Mouse (Mus musculus) intestine, embryonic 15.5 days (tissue): ENCODE results near the gene Clba1. TPM values are rescaled to one million over a fixed set of nuclear protein-coding genes. Genes with fewer than 3 reads are reported as not detected.
"Not testable (repeated sequence)": the region's sequence is repeated elsewhere in the genome, so short reads cannot be mapped to it uniquely, and the experiment has no call there.

Experiments
- ATAC-seq: fragments of 200-750 bp; cut with Nextera tagmentation; 2 replicates; pipeline ENCODE4 v1.8.0; 2017; ENCODE audit warnings: moderate TSS enrichment, moderate library complexity
- H3K27ac ChIP-seq: fragments of 300-500 bp; sonication (generic); 2 replicates; pipeline ENCODE4 v1.5.1; 2015; ENCODE audit warnings: mild to moderate bottlenecking, inconsistent platforms
- H3K27me3 ChIP-seq: fragments of 300-500 bp; sonication (generic); replicated peaks from 2 replicates; pipeline ENCODE4 v1.6.1; 2015; ENCODE audit warnings: inconsistent platforms
- H3K36me3 ChIP-seq: fragments of 300-500 bp; sonication (generic); 2 replicates; pipeline ENCODE4 v1.6.1; 2015; ENCODE audit warnings: inconsistent platforms
- H3K4me1 ChIP-seq: fragments of 300-500 bp; sonication (generic); replicated peaks from 2 replicates; pipeline ENCODE4 v1.6.1; 2015; ENCODE audit warnings: inconsistent platforms
- H3K4me2 ChIP-seq: fragments of 300-500 bp; sonication (generic); replicated peaks from 2 replicates; pipeline ENCODE4 v1.6.1; 2015; ENCODE audit warnings: mild to moderate bottlenecking, inconsistent platforms
- H3K4me3 ChIP-seq: fragments of 300-500 bp; sonication (generic); replicated peaks from 2 replicates; pipeline ENCODE4 v1.5.1; 2015; ENCODE audit warnings: inconsistent platforms
- H3K9ac ChIP-seq: fragments of 300-500 bp; sonication (generic); 2 replicates; pipeline ENCODE4 v1.6.1; 2015; ENCODE audit warnings: inconsistent platforms
- H3K9me3 ChIP-seq: fragments of 300-500 bp; sonication (generic); 2 replicates; pipeline ENCODE4 v1.6.1; 2016; ENCODE audit warnings: inconsistent platforms
- WGBS: fragments of 180-500 bp; shearing (Covaris S2); methylation state at CpG from one replicate; pipeline ENCODE4 v1.1.7; 2015; 5-methylcytosine and 5-hydroxymethylcytosine counted together
- polyA plus RNA-seq: library from polyadenylated mRNA; unstranded; fragments of >200 nt; fragmentation: Nextera tagmentation; extraction: Ambion mirVana; gene quantifications from 2 replicates; pipeline ENCODE4 v1.2.1, GENCODE M21; 2015

Gene Clba1
- polyA plus RNA-seq, 1 experiment from 2014 or later = 4.6 TPM

DNA sequence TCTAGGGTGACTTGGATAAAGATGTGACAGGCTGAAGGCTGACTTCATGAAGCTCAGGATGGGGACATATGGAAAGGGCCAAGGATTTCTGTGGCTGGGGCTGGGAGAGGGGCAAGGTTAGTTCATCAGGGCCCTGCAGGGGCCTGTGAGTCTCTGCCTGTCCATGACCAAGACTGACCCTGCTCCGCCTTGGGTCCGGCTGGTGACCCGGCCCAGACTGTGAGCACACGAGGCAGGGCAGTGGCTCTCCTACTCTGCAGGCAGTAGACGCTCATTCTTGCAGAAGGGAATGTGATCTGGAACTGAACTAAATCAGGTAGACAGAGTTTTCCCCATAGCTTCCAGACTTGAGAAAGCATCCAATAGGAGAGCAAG, 538 bp upstream of the Clba1 start:
- Histone ChIP-seq H3K4me2 (peak overlapping the region; percentile 94), H3K9ac (peak overlapping the region; percentile 39), H3K4me1 (peaks cover 18% of the 10 kb centered on the region), H3K36me3 (no peaks in the 10 kb centered on the region), H3K27ac (no peak overlapping the region), H3K27me3 (no peaks in the 10 kb centered on the region; the same call in 1 of the 2 replicates), H3K9me3 (no peaks in the 10 kb centered on the region), H3K4me3 (peak overlapping the region; percentile 58)
- peak; percentile 35 for ATAC-seq
- 71% methylated on average over 5 of the region's 5 CpGs for WGBS

- Histone ChIP-seq H3K4me1 (peaks cover 14% of the 10 kb centered on the region), H3K4me3 (peak overlapping the region; percentile 58), H3K9me3 (no peaks in the 10 kb centered on the region), H3K27me3 (no peaks in the 10 kb centered on the region), H3K27ac (no peak overlapping the region), H3K4me2 (peak overlapping the region; percentile 94), H3K9ac (peak overlapping the region; percentile 55; the same call in 1 of the 2 replicates), H3K36me3 (no peaks in the 10 kb centered on the region)
- no peak for ATAC-seq
- 15% methylated on average over 8 of the region's 8 CpGs for WGBS
Measured at GRCm38 (mm10) chr12:112809641-112810040, 904 bp downstream of the Clba1 start.

- Histone ChIP-seq H3K36me3 (no peaks in the 10 kb centered on the region), H3K27ac (no peak overlapping the region), H3K4me3 (no peak overlapping the region), H3K9me3 (no peaks in the 10 kb centered on the region), H3K9ac (no peak overlapping the region), H3K4me2 (peak overlapping the region; percentile 94), H3K27me3 (no peaks in the 10 kb centered on the region), H3K4me1 (peaks cover 14% of the 10 kb centered on the region)
- 64% methylated on average over 19 of the region's 19 CpGs for WGBS
- no peak for ATAC-seq
Measured at GRCm38 (mm10) chr12:112810092-112810885, 1.6 kb downstream of the Clba1 start.

DNA sequence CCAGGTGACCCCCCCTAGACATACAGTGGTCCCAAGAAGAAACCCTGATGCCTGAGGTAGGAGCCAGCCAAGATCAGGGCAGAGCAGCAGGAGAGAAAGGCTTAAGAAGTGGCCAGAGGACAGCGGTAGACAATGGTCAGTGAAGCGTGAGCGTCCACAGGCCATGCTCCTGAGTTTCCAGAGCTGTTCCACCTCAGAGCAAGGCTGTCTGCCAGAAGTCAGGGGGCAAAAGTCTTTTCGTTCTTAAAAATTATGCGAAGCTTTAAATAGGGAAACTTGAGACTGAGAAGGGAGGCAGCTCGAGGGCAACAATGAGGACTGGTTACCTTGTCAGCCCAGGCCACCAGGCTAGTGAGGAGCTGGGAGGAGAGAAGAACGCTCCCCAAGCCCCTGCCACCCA, 4.6 kb downstream of the Clba1 start:
- H3K9ac ChIP-seq = no peak overlapping the region
- no peak for ATAC-seq
- no peak overlapping the region for H3K4me2 ChIP-seq
- H3K9me3 ChIP-seq = no peaks in the 10 kb centered on the region
- peaks cover 9% of the 10 kb centered on the region for H3K36me3 ChIP-seq
- peaks cover 11% of the 10 kb centered on the region for H3K4me1 ChIP-seq
- 92% methylated on average over 7 of the region's 7 CpGs for WGBS
- no peaks in the 10 kb centered on the region for H3K27me3 ChIP-seq
- no peak overlapping the region for H3K27ac ChIP-seq
- no peak overlapping the region for H3K4me3 ChIP-seq

- no peak overlapping the region for H3K4me3 ChIP-seq
- ATAC-seq = no peak
- no peak overlapping the region for H3K27ac ChIP-seq
- no peak overlapping the region for H3K9ac ChIP-seq
- H3K36me3 ChIP-seq = peaks cover 24% of the 10 kb centered on the region
- no peaks in the 10 kb centered on the region for H3K9me3 ChIP-seq
- no peak overlapping the region for H3K4me2 ChIP-seq
- no peaks in the 10 kb centered on the region for H3K27me3 ChIP-seq
- H3K4me1 ChIP-seq = peaks cover 8% of the 10 kb centered on the region; the same call in 1 of the 2 replicates
- WGBS = 74% methylated on average over 14 of the region's 14 CpGs
Measured at GRCm38 (mm10) chr12:112814682-112815470, 6.1 kb downstream of the Clba1 start.

DNA sequence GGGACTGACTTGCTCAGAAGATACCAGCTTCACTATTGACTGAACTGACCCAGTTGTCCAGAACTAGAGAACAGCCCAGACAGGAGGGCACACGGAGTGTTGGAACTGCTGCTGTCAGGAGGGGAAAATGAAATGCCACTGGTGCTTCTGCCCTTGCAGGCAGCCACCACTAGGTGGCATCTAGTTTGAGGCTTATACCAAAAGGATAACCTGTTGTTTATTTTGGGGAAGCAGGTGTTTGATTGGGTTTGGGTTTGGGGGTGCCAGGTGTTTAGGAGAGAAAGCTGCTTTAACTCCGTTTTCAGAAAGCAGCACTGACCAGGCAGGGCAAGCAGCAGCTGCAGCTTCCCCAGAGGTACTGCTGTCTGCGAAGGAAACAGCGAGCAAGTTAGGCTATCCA, 7.6 kb downstream of the Clba1 start:
- WGBS = 56% methylated on average over 4 of the region's 4 CpGs
- Histone ChIP-seq H3K4me2 (no peak overlapping the region), H3K4me3 (no peak overlapping the region), H3K36me3 (peaks cover 32% of the 10 kb centered on the region), H3K27ac (no peak overlapping the region), H3K27me3 (no peaks in the 10 kb centered on the region), H3K9ac (no peak overlapping the region), H3K9me3 (no peaks in the 10 kb centered on the region), H3K4me1 (0 out of 2 replicates have a peak, but pooled peaks cover 10% of the 10 kb centered on the region)
- ATAC-seq = no peak

GRCm38 (mm10) chr12:112816866-112817265, 8.1 kb downstream of the Clba1 start:
- H3K4me2 ChIP-seq, ATAC-seq, H3K9me3 ChIP-seq, H3K27ac ChIP-seq, H3K4me3 ChIP-seq, H3K27me3 ChIP-seq, H3K9ac ChIP-seq: not testable (repeated sequence)
- 85% methylated on average over 7 of the region's 7 CpGs for WGBS
- Histone ChIP-seq H3K4me1 (0 out of 2 replicates have a peak, but pooled peaks cover 16% of the 10 kb centered on the region), H3K36me3 (peaks cover 36% of the 10 kb centered on the region)

DNA sequence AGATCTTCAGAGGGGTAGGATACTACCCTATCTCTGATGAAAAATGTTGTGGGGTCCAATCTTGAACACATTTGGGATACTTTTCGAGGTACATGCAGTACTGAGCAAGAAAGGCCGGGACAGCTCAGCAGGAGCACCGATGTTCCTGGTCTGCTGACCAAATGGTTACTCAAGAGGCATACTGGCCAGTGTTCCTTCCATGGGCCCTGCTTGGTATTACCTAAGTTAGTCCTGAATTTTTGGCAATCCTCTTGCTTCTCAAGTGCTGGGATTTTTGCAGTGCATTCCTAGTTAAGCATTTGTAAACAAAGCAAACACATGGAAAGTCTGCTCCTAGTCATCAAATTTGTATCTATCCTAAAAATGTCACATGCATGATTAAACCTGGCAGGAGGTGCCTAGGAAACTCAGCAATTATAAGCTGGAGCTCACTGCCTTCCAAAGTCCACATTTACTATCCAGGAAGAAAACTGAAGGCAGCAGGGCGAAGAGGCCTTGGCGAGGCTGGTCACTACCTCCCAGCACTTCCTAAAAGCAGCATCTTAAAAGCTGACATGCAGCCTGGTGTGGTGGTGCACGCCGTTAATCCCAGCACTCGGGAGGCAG, 10.4 kb downstream of the Clba1 start:
- no peaks in the 10 kb centered on the region for H3K27me3 ChIP-seq
- H3K4me2 ChIP-seq = no peak overlapping the region
- 82% methylated on average over 8 of the region's 8 CpGs for WGBS
- H3K9me3 ChIP-seq = no peaks in the 10 kb centered on the region
- no peak overlapping the region for H3K9ac ChIP-seq
- no peak for ATAC-seq
- no peak overlapping the region for H3K4me3 ChIP-seq
- peaks cover 28% of the 10 kb centered on the region; the same call in 1 of the 2 replicates for H3K4me1 ChIP-seq
- peaks cover 39% of the 10 kb centered on the region for H3K36me3 ChIP-seq
- no peak overlapping the region for H3K27ac ChIP-seq

- Histone ChIP-seq H3K27ac (no peak overlapping the region), H3K4me2 (no peak overlapping the region), H3K4me1 (peaks cover 38% of the 10 kb centered on the region; the same call in 1 of the 2 replicates), H3K9ac (no peak overlapping the region), H3K27me3 (no peaks in the 10 kb centered on the region), H3K36me3 (peaks cover 39% of the 10 kb centered on the region), H3K9me3 (no peaks in the 10 kb centered on the region), H3K4me3 (no peak overlapping the region)
- ATAC-seq = no peak
- WGBS = 68% methylated on average over 12 of the region's 12 CpGs
Measured at GRCm38 (mm10) chr12:112820401-112820999, 11.8 kb downstream of the Clba1 start.

DNA sequence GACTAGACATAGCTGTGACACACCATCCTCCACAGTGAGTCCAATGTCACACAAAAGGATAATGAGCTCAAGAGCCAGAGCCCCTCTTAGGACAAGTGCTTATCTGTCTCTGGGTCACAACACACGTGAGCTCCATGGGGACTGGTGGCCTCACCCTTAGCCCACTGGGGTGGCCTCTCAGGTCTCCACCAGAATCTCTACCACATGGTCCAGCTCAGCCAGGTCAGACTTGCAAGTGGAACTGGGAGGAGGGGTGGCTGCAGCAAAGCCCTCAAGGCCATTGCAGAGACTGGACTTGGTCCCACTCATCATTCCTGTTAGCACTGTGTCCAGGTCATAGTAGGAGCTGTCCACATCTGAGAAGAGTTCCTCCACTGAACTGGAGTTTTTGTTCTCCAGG, 12.5 kb downstream of the Clba1 start:
- no peak overlapping the region for H3K4me2 ChIP-seq
- no peak overlapping the region for H3K27ac ChIP-seq
- peaks cover 36% of the 10 kb centered on the region for H3K36me3 ChIP-seq
- no peaks in the 10 kb centered on the region for H3K9me3 ChIP-seq
- no peak overlapping the region for H3K4me3 ChIP-seq
- 56% methylated on average over 1 of the region's 1 CpGs for WGBS
- peaks cover 38% of the 10 kb centered on the region for H3K4me1 ChIP-seq
- no peaks in the 10 kb centered on the region for H3K27me3 ChIP-seq
- H3K9ac ChIP-seq = no peak overlapping the region
- ATAC-seq = no peak

GRCm38 (mm10) chr12:112821974-112822373, 13.2 kb downstream of the Clba1 start:
- WGBS = 77% methylated on average over 4 of the region's 4 CpGs
- Histone ChIP-seq H3K9ac (no peak overlapping the region), H3K36me3 (peaks cover 36% of the 10 kb centered on the region), H3K27ac (no peak overlapping the region), H3K4me3 (no peak overlapping the region), H3K4me1 (peaks cover 46% of the 10 kb centered on the region), H3K9me3 (no peaks in the 10 kb centered on the region), H3K27me3 (no peaks in the 10 kb centered on the region), H3K4me2 (no peak overlapping the region)
- no peak for ATAC-seq

DNA sequence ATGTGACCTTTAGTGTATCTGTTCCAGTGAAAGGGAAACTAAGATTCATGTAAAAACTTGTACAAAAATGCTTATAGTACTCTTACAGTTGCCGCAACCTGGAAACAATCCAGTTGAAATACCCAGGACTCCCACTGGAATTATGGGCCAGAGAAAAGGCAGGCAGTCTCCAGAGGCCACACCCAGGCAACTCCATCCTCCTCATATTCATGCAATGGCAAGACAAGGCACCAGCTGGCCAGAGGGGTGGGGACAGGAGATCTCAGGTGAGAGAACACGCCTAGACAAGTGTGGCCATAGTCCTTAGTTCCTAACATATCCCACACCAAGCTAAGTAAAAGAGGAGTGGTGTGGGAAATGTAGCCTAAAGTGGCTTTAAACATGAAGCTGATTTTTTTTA, 13.9 kb downstream of the Clba1 start:
- peaks cover 53% of the 10 kb centered on the region for H3K4me1 ChIP-seq
- peak; percentile 42; the same call in 1 of the 2 replicates for ATAC-seq
- 65% methylated on average over 2 of the region's 2 CpGs for WGBS

More for the DNA sequence above, 13.9 kb downstream of the Clba1 start:
- no peak overlapping the region for H3K27ac ChIP-seq
- no peaks in the 10 kb centered on the region for H3K27me3 ChIP-seq
- no peaks in the 10 kb centered on the region for H3K9me3 ChIP-seq
- H3K4me2 ChIP-seq = no peak overlapping the region
- no peak overlapping the region for H3K9ac ChIP-seq
- H3K4me3 ChIP-seq = no peak overlapping the region
- H3K36me3 ChIP-seq = peaks cover 42% of the 10 kb centered on the region
